Mouse (Mus musculus): ENCODE measurements at regions not wholly inside any gene's neighbourhood (a gene's known extent, or its start where the extent isn't known, plus 50 kb on each side); places are given as distances from the start of the nearest gene placed in this dataset.
A peak's percentile ranks its signal among the peaks of the same experiment; 100 is the strongest.

DNA sequence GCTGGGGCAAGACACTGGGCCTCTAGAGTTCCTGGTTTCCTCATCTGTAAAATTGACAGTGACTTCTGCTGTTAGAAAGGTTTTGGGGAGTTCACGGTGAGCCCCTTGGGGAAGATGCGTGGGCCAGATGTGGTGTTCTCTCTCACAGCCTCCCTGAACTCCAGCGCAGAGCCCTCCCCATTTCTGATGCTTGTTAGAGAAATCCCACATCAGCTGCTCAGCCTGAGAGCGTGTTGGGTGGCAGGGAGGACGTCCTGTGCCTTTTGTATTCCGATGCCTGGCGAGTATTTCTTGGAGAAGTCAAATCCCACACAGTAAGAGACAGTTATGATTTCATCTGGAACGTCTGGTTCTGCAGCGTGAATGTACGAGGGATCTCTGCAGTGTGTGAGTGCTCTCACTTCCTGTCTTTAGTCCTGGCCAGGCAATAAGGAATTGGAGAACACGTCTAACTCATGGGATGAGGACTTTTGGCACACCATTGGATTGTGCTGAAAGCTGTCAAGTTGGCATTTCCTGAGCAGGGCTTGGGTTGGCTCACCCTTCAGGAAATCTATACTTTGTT, 110.8 kb upstream of the Prickle1 start:
- peak in 1 of 2 experiments; percentile 11 for DNase-seq (ENCODE audit: low spot score in 2 of 2)

DNA sequence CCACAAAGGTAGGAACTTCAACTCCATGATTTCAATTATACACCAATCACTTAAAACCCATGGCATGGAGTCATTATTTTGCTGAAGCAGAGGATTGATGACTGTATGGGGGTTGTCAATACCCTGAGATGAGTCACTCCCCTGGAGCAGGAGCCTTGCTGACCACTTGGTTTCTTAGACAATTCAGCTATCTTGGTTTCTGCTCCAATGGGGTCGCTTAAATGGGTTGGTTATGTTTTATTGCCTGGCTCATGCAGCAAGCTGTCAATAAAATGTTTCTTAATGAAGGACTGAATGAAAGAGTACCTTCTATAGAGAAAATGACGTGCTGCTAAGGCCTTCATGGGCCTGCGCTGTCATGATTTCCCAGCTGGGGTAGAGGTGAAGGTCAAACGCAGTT, 110.0 kb upstream of the Prickle1 start:
- no peak for DNase-seq (ENCODE audit: low spot score in 2 of 2)

DNA sequence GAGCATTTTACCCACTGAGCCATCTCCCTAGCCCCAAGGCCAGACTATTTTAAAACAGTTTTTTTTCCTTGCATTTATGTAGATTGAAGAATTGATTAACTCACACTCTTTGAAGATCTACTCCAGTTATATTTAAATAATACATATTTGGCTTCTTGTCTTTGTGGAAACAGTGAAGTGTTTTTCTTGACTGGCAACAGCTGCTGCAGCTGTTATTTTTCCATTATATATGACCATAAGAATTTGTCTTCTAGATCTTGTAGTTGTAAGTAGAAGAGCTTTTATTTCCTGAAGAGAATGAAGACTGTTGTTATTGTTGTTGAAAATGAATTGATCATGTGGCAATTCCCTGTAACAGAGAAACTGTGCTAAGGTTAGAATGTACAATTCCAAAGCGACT, 109.4 kb upstream of the Prickle1 start:
- no peak for DNase-seq (ENCODE audit: low spot score in 2 of 2)

DNA sequence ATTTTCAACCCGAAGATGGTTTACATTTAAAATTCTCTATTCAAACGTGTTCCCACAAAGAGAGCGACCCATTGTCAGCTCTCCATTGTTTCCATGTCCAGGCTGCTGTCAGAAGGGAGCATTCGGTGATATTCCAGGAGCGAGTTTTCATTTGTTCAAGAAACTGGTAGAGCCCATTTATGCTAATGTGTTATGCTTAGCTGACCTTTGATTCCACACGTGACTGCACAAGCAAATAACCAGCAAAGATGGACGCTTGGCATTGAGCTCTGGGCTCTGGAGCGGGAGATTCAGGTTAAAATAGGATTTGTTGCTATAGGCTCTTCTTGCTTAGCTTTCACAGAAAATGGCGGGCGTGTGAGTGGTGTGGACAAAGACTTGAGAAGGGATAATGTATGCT, 105.3 kb upstream of the Prickle1 start:
- DNase-seq (ENCODE audit: low spot score in 2 of 2), result no peak

DNA sequence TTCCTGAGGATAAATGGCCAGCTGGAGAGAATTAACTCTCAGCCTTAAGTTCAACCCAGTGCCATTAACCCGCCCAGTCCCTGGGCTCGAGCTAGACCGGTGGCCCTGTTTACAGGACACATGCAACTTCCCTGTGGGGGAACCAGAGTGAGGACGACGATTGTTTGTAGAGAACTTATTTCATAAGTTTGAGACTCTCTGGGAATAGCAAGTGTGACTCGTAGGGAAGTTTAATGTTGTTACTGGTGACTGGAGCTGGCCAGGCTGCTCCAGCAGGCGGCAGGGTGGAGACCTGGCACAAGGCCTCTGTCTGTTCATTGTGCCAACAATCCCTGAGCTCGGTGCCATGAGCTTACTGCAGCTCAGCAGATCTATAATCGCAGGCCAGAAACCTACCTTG, 104.3 kb upstream of the Prickle1 start:
- peak; percentile 56 to 59 for DNase-seq (ENCODE audit: low spot score in 2 of 2)

DNA sequence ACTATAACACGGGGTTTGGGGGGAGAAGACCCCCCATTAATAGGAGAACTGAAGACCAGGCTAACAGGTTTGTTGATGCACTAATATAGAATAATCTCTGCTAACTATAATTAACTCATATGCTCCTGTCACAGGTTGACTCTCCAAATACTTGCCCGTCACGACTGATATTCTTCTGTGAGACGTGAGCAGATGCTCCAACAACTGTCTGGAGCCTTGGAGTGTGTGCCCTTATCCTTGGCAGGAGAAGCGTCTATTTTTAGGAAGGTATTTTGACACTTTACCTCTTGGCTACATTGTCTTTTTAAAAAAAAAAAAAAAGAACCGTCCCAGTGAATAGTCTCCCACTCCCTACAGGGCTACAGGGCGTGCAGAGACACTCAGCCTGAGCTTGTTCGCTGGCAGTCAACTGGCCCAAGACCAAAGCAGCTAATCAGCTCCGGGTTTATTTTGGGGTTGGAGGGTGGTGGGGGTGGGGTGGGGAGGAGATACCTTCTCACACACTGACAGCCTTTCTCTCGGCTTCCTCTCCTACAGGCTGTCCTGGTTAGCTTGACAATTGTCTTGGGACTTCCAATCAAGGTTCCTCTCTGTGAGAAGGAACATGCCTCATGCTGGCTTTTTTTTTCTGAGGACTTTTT, 102.6 kb upstream of the Prickle1 start:
- DNase-seq (ENCODE audit: low spot score in 2 of 2), result peak in 1 of 2 experiments; percentile 26

DNA sequence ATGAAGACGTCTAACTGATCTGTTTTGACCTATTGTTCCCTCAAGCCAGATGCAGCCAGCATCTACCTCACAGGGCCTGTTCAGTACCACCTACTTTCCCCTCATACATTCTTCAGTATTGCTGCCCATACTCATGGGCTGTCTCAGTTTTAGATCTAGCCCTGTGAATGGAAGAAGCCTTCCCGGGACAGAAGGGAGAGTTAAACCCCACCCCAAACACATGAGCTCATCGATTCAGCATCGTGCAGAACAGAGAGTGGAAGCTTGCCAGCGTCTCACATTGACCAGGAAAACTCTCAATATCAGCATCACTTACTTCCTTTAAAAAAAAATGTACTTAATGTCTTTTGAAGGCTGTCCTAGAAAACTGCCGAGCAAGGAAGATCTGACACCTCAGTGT, 95.0 kb upstream of the Prickle1 start:
- DNase-seq (ENCODE audit: low spot score in 2 of 2), result peak in 1 of 2 experiments; percentile 43

DNA sequence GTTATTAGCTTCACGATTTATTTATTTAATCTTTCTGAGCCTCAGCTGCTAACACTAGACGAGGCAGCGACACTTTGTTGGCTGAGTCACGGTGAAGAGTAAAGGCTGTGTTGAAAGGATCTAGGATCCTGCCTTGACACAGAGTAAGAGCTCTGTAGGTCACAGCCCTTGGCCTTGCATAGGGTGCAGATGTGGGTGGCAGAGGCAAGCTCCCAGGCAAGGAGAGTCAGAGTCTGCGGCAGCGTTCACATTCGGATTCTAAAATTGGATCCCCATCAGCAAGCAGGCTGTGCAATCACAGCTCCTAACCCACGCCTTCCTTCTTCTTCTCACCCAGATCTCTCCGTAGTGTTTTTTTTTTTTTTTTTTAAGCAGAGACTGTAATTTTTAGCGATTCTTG, 94.3 kb upstream of the Prickle1 start:
- DNase-seq (ENCODE audit: low spot score in 2 of 2), result peak; percentile 76 to 87

DNA sequence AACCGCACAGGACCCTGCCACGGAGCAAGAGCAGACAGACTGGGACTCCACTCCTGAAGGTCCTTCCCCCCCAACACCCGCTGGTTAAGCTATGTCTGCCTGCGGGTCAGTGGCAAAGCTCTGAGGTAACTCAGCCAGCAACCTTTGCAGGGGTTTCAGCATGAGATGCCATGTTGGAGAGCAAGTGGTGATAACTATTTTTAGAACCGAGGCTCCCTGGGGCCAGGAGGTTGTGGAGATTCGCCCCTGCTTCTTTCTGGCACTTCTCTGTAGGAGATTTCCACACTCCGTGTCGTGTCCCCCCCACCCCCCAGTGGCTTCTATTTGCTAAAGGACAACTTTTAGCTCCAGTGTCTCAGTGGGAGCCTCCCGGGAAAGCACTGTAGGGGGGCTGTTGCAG, 90.7 kb upstream of the Prickle1 start:
- no peak for DNase-seq (ENCODE audit: low spot score in 2 of 2)

DNA sequence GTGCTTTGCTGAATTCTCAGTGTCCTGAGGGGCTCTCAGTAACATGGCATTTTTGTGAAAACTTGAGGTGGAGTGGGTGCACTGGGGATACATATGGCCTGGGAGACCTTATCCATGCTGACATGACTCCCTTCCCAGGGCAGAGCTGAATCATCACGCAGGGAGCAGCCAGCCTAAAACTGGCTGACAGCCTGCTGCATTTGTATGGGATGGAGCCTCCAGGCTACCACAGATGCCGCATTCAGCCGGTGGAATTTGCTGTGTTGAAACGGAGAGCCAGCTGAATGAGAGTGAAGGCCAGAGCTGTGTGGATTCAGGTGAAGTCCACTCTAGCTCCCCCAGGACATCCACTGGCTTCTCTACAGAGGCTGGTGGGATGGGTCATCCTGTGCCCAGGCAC, 85.9 kb upstream of the Prickle1 start:
- no peak for DNase-seq (ENCODE audit: low spot score in 2 of 2)

DNA sequence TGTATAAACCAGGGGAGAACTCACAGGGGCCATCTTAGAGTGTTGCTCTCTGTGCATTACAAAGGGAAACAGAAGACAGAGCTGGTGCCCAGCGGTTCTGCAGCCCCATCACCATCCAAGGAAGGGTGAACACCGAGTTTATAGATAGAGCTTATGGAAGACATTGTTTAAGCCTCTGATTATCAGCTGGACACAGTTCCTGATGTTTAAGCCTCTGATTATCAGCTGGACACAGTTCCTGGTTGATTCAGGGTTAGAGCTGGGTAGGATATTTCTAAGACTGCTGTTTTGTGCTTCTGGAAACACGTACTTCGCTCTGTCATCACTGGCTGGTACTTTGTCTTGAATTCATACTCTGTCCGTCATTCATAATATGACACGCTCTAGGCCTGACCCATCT, 79.9 kb upstream of the Prickle1 start:
- no peak for DNase-seq (ENCODE audit: low spot score in 2 of 2)

DNA sequence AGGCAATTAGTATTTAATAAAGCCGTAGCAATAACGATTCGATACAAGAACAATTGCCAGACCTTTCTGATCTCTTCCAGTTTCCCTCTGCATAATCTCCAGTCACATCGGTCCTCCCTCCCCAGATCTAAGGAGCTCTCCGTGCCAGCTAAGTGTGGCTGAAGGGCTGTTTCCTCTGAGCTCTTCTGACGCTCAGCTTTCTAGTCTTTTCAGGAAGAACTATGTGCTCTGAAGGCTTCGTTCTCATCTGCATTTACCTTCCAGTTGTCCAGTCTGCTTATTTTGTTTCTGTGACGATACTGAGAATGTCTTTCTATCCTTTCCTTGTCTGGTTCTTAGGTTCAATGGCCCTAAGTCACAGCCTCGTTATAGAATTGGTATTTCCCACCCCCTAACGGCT, 78.3 kb upstream of the Prickle1 start:
- no peak for DNase-seq (ENCODE audit: low spot score in 2 of 2)

DNA sequence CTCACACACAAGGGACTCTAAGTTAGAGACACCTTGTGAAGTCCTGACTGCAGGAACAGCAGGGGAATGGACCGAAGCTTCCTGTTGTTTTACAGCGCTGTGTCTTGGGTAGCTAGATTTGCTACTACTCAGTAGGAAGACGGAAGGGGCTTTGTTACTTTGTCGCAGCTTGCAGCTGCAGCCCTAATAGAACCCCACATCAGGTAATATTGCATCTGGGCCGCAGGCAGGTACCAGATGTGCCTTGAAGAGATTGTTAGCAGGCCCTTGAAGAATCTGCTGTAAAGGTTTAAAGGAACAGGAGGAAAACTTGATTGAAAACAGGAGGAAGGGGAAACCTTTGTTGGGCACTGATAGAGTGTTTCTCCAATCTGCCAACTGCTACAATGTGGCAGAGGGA, 68.2 kb upstream of the Prickle1 start:
- DNase-seq (ENCODE audit: low spot score in 2 of 2), result no peak

DNA sequence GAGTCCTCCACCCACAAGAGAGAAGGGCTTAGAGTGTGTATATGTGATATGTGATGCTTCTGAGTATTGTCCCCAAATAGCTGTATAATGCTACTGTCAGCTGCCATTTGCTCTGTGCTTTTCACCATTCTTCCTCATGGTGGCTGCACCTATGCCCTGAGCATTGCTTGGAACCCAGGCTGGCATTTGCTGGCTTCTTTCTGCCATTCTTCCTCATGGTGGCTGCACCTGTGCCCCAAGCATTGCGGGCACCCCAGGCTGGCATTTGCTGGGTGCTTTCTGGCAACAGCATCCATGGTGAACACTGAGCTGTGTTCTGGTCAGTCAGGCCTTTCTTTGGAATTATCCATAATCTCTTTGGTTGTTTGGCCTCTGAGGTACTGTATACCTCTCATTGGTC, 66.9 kb upstream of the Prickle1 start:
- no peak for DNase-seq (ENCODE audit: low spot score in 2 of 2)

DNA sequence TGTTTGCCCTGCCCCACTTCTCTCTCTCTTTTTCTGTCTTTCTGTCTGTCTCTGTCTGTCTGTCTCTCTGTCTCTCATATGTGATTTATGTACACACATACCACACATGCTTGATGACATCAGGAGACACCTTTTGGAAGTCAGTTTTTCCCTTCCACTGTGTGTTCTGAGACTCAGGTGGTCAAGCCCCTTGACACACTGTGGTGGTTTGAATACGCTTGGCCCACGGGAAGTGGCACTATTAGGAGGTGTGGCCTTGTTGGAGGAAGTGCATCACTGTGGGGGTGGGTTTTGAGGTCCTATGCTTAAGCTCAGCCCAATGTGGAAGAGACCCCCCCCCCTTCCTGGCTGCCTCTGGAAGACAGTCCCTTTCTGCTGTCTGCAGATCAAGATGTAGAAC, 66.1 kb upstream of the Prickle1 start:
- DNase-seq (ENCODE audit: low spot score in 2 of 2), result no peak

DNA sequence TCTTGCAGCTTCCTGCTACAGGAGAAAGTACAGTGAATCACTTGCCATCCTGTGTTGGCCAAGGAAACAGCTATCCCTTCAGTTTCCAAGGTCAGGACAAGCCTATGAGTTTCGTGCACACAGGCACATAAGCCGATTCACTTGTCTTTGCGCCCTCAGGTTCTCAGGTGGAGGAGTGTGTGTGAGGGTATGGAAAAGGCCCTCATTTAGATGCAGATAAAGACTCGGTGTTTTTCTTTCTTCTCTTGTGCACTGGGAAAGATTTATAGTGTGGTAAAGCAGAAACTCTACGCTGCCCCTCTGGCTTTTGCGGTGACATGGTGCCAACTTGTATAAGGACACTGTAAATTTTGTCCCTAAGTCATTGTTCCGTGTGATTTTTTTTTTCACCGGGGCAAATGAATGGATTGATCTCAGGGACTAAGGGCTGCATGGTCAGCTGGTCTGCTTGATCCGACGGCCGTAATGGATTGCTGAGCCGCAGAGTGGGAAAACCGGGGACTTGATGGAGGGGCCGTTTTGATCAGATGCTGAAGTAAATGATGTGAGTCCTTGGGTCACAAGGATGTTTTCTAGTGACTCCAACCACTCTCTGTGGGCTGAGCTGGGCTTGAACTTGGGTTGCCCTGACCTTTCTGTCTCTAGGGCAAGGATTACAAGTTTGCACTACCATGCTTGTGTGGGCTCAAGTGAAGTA, 65.4 kb upstream of the Prickle1 start:
- no peak for DNase-seq (ENCODE audit: low spot score in 2 of 2)

DNA sequence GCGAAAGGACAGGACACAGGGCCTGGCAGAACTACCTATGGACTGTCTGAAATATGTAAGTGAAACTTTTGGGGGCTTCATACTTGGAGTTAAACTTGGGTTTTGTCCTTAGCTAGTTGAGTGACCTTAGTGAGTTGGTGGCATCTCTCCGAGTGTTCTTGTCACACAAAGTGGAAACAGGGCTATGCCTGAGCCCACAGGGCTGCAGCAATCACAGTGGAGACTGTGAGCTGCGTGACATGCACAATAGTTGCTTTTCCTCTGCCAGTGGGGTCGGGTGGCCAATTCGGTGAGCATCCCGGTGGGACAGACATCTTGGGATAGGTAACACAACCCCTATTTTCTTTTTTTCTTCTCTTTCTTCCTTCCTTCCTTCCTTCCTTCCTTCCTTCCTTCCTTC, 61.5 kb upstream of the Prickle1 start:
- DNase-seq (ENCODE audit: low spot score in 2 of 2), result no peak

DNA sequence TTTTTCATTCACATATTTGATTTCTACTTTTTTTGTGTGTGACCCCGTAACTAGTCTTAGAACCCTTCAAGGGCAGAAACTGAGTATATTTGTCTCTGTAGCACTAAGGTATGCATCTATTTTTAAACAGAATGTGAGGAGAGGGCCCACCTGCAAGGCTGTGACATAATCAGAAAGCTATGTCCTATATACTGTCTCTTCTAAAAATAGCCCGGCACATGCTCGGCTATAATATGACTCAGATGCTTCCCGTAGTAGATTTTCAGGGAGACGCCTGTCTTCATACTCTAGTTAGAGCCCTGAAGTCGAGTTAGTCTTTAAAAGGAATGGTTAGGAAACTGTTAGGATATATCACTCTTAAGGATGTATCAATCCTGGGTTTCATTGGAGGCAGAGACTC, 61.0 kb upstream of the Prickle1 start:
- DNase-seq (ENCODE audit: low spot score in 2 of 2), result peak in 1 of 2 experiments; percentile 43

DNA sequence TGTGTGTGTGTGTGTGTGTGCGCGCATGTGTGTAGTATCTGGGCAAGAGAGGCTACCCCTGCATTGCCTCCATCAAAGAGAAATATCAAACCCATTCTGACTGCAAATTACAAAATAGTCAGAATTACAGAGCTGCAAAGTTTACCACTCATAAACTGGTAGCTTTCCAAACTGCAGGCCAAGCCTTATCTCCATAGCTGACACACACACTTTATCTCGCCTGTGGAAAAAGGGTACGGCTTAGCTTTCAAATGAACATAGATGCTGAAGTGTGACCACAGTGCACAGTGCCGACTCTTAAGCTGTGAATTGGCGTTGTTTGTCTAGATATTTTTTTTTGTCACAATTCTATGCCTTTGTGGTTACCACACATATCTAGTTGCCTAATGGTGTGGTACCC, 60.1 kb upstream of the Prickle1 start:
- no peak for DNase-seq (ENCODE audit: low spot score in 2 of 2)

DNA sequence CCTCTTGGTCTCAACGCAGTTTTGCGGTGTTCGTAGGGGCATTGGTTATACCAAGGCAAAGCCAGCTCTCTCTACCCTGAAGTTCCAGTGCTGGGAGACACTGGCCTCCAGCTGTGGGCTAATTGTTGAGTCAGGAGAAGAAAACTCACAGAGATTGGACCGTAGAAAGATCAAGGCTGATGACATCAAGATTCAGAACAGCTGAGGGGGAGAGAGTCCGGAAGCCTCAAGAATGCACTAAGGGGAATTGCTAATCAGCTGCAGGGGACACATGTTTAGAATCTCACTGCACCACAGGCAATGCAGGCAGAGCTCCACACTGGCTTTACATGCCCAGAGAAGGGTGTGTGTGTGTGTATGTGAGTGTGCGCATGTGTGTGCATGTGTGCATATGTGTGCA, 59.6 kb upstream of the Prickle1 start:
- DNase-seq (ENCODE audit: low spot score in 2 of 2), result no peak

DNA sequence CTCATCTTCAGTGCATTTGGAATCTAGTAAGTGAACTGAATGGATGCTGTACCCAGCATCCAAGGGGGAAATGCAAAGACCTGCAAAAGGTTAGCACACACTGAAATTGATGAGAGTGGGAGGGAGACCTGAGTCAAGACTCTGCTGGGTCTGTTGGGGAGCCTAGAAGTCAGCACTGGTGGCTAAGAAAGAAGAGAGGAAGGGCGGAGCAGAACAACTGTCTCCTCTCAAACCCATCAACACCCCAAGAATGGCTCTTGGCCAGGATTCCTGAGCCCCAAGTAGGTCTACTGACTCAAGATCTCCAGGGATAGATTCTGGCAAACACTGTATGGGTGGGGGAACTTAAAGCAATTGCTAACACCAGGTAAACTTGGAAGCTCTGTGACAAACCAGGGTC, 57.7 kb upstream of the Prickle1 start:
- no peak for DNase-seq (ENCODE audit: low spot score in 2 of 2)

DNA sequence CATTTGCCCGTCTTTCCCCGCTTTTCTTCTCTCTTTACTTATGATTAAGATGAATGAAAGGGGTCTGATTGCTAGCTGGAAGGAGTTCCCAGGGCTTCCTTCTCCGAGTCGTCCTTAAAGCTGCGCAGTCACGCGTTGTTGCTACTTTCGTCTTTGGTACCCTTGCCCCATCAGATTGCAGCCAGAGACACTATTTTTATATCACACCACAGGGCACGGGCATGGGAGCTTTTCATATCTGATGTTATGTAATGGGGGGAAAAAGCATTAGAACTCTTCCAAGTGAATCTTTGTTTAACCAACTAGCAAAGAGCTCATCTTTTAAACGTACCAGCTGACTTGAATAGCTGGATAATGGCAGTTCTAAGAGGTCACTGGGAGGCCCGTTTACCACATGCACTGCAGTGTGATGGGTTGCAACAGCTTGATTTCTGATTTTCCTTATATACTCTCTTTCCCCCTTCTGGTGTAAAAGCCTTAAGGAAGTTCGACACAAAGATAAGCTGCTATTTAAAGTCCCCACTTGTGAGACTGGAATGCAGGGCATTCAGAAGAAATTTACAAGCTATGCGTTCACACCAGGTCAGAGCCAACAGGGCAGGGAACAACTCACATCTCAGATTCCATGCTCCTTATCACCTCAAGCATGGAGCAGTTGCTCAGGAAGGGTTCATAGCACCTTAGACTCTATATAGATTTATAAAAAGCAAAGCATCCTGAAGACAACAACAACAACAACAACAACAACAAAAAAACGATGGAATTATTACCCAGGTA, 55.5 kb upstream of the Prickle1 start:
- DNase-seq (ENCODE audit: low spot score in 2 of 2), result no peak
